Mouse (Mus musculus): ENCODE data around the gene Bcat2.

The Bcat2 gene

GRCm38 (mm10) chr7:45589898-45590297 lies 19.9 kb downstream of the Bcat2 start:
- ChIA-PET CTCF (interaction anchor here (0.6 to 2.9 kb wide), 51 partner anchors 9 to 255 kb away, joined by 3 to 35 read pairs (median 7); partner anchors contain the start of genes Bcat2 (in 1 of the 4), Gys1 (in 1 of the 4), Hrc (in 1 of the 4) and Hsd17b14 (in 1 of the 4)), POLR2A (interaction anchor here (0.6 to 46.0 kb wide), 40 partner anchors 9 to 284 kb away, joined by 3 to 1068 read pairs (median 6); partner anchors contain the start of genes Bcat2 (in 2 of the 4), Ftl1 (in 2 of the 4), Nucb1 (in 2 of the 4) and Plekha4 (in 2 of the 4))

- CTCF ChIA-PET: interaction anchor here (0.6 to 2.9 kb wide), 33 partner anchors 8 to 807 kb away, joined by 3 to 25 read pairs (median 3); partner anchors contain the start of genes Ntn5 (in 2 of the 4) and Kcna7 (in 1 of the 4)
Measured at GRCm38 (mm10) chr7:45590874-45591273, 20.9 kb downstream of the Bcat2 start.

GRCm38 (mm10) chr7:45591880-45592279 lies 21.9 kb downstream of the Bcat2 start:
- ChIA-PET POLR2A (interaction anchor here in 3 of 4 experiments (0.6 to 46.0 kb wide), 14 partner anchors 9 to 136 kb away, joined by 3 to 1068 read pairs (median 4); partner anchors contain the start of genes Bax (in 1 of the 3), Hsd17b14 (in 1 of the 3), Plekha4 (in 1 of the 3) and Ppp1r15a (in 1 of the 3)), CTCF (interaction anchor here in 2 of 4 experiments (0.6 to 3.1 kb wide), 18 partner anchors 15 to 442 kb away, joined by 3 to 13 read pairs (median 4); partner anchors contain the start of genes Ntn5 (in 2 of the 2) and Nomo1 (in 1 of the 2))

More at GRCm38 (mm10) chr7:45590874-45591273, 20.9 kb downstream of the Bcat2 start:
- POLR2A ChIA-PET: interaction anchor here (0.6 to 46.0 kb wide), 22 partner anchors 8 to 143 kb away, joined by 3 to 1068 read pairs (median 4); partner anchors contain the start of genes Bax (in 1 of the 4), Ftl1 (in 1 of the 4), Hsd17b14 (in 1 of the 4) and Plekha4 (in 1 of the 4)

GRCm38 (mm10) chr7:45593118-45593815 lies 23.3 kb downstream of the Bcat2 start:
- ChIA-PET POLR2A (interaction anchor here (0.7 to 46.0 kb wide), 44 partner anchors 8 to 468 kb away, joined by 3 to 1068 read pairs (median 3); partner anchors contain the start of genes Bax (in 2 of the 4), Ftl1 (in 2 of the 4), Fut1 (in 1 of the 4) and Hsd17b14 (in 1 of the 4)), CTCF (interaction anchor here (0.5 to 3.1 kb wide), 60 partner anchors 8 to 1531 kb away, joined by 3 to 13 read pairs (median 4); partner anchors contain the start of genes Gys1 (in 2 of the 4), Bax (in 1 of the 4), Fut1 (in 1 of the 4) and Kcna7 (in 1 of the 4))

GRCm38 (mm10) chr7:45595176-45595575 lies 25.2 kb downstream of the Bcat2 start:
- POLR2A ChIA-PET: interaction anchor here in 3 of 4 experiments (0.5 to 46.0 kb wide), 61 partner anchors 10 to 289 kb away, joined by 3 to 1068 read pairs (median 4); partner anchors contain the start of genes Fut1 (in 3 of the 3), Plekha4 (in 2 of the 3), Ppp1r15a (in 2 of the 3) and Sphk2 (in 2 of the 3)
- CTCF ChIA-PET: interaction anchor here (0.7 to 2.2 kb wide), 17 partner anchors 14 to 298 kb away, joined by 3 to 8 read pairs (median 3); partner anchors contain the start of genes Gys1 (in 2 of the 4), Fut1 (in 1 of the 4) and Ntn5 (in 1 of the 4)

- ChIA-PET POLR2A (interaction anchor here (0.6 to 46.0 kb wide), 41 partner anchors 9 to 159 kb away, joined by 3 to 1068 read pairs (median 4); partner anchors contain the start of genes Ftl1 (in 2 of the 4), Plekha4 (in 2 of the 4), Ppp1r15a (in 2 of the 4) and Bax (in 1 of the 4)), CTCF (interaction anchor here (0.5 to 2.2 kb wide), 17 partner anchors 13 to 529 kb away, joined by 3 to 12 read pairs (median 3); partner anchors contain the start of genes Gys1 (in 1 of the 4) and Hsd17b14 (in 1 of the 4))
Measured at GRCm38 (mm10) chr7:45596107-45596506, 26.2 kb downstream of the Bcat2 start.

- ChIA-PET POLR2A (interaction anchor here in 3 of 4 experiments (0.8 to 46.0 kb wide), 5 partner anchors 12 to 135 kb away, joined by 4 to 1068 read pairs (median 7); partner anchors contain the start of gene Hsd17b14 (in 1 of the 3)), CTCF (interaction anchor here in 2 of 4 experiments (0.6 to 0.7 kb wide), 2 partner anchors 57 to 530 kb away, joined by 3 to 4 read pairs; no protein-coding TSS in a partner anchor)
Measured at GRCm38 (mm10) chr7:45597013-45597412, 27.1 kb downstream of the Bcat2 start.

- ChIA-PET POLR2A (interaction anchor here in 1 of 4 experiments (3.9 to 46.0 kb wide), 2 partner anchors 19 to 44 kb away, joined by 23 to 1068 read pairs; partner anchors contain the start of genes Fut1 and Hsd17b14), CTCF (interaction anchor here in 1 of 4 experiments (0.6 kb wide), 1 partner anchor 58 kb away, joined by 3 read pairs; no protein-coding TSS in a partner anchor)
Measured at GRCm38 (mm10) chr7:45597527-45597926, 27.6 kb downstream of the Bcat2 start.

GRCm38 (mm10) chr7:45598960-45599879 lies 29.3 kb downstream of the Bcat2 start:
- CTCF ChIA-PET: interaction anchor here in 3 of 4 experiments (0.8 to 2.5 kb wide), 16 partner anchors 8 to 132 kb away, joined by 3 to 8 read pairs (median 4); partner anchors contain the start of genes Ntn5 (in 1 of the 3), Rasip1 (in 1 of the 3) and Tulp2 (in 1 of the 3)
- POLR2A ChIA-PET: interaction anchor here (0.5 to 46.0 kb wide), 48 partner anchors 8 to 1207 kb away, joined by 3 to 1068 read pairs (median 4); partner anchors contain the start of genes Ftl1 (in 2 of the 4), Fut1 (in 2 of the 4), Bax (in 1 of the 4) and Fam83e (in 1 of the 4)

- POLR2A ChIA-PET: interaction anchor here in 3 of 4 experiments (0.6 to 2.2 kb wide), 23 partner anchors 9 to 124 kb away, joined by 3 to 10 read pairs (median 4); partner anchors contain the start of genes Fut1 (in 2 of the 3), Izumo1 (in 2 of the 3), Fut2 (in 1 of the 3) and Plekha4 (in 1 of the 3)
Measured at GRCm38 (mm10) chr7:45605704-45606289, 35.8 kb downstream of the Bcat2 start.

GRCm38 (mm10) chr7:45609511-45609910 lies 39.6 kb downstream of the Bcat2 start:
- ChIA-PET CTCF (interaction anchor here in 1 of 4 experiments (1.1 kb wide), 1 partner anchor 14 kb away, joined by 3 read pairs; no protein-coding TSS in a partner anchor), POLR2A (interaction anchor here in 1 of 4 experiments (0.9 to 6.4 kb wide), 4 partner anchors 9 to 108 kb away, joined by 3 to 42 read pairs (median 3); partner anchors contain the start of genes Rasip1 and Sphk2)

More at GRCm38 (mm10) chr7:45605704-45606289, 35.8 kb downstream of the Bcat2 start:
- CTCF ChIA-PET: interaction anchor here in 3 of 4 experiments (0.5 to 2.0 kb wide), 6 partner anchors 11 to 256 kb away, joined by 3 to 8 read pairs (median 4); partner anchors contain the start of genes Gys1 (in 1 of the 3) and Ntn5 (in 1 of the 3)

- CTCF ChIA-PET: interaction anchor here (0.6 to 3.3 kb wide), 22 partner anchors 9 to 535 kb away, joined by 3 to 20 read pairs (median 4); partner anchors contain the start of genes Ntn5 (in 3 of the 4) and Rasip1 (in 1 of the 4)
- POLR2A ChIA-PET: interaction anchor here in 3 of 4 experiments (0.6 to 5.5 kb wide), 50 partner anchors 8 to 303 kb away, joined by 3 to 78 read pairs (median 4); partner anchors contain the start of genes Rasip1 (in 3 of the 3), Bax (in 1 of the 3), Dbp (in 1 of the 3) and Gys1 (in 1 of the 3)
Measured at GRCm38 (mm10) chr7:45616277-45616676, 46.3 kb downstream of the Bcat2 start.

- ChIA-PET POLR2A (interaction anchor here (0.5 to 5.5 kb wide), 51 partner anchors 9 to 302 kb away, joined by 3 to 78 read pairs (median 5); partner anchors contain the start of genes Rasip1 (in 4 of the 4), Plekha4 (in 3 of the 4), Ppp1r15a (in 3 of the 4) and Dbp (in 1 of the 4)), CTCF (interaction anchor here (0.6 to 3.3 kb wide), 17 partner anchors 11 to 386 kb away, joined by 3 to 20 read pairs (median 4); partner anchors contain the start of genes Ntn5 (in 2 of the 4), Gys1 (in 1 of the 4) and Rasip1 (in 1 of the 4))
Measured at GRCm38 (mm10) chr7:45617042-45617695, 47.2 kb downstream of the Bcat2 start, which contains the start of gene Fut1. Fut1 (plus strand) TSS chr7:45617289.

GRCm38 (mm10) chr7:45618316-45618715 lies 48.4 kb downstream of the Bcat2 start:
- ChIA-PET POLR2A (interaction anchor here (0.5 to 5.5 kb wide), 22 partner anchors 9 to 1201 kb away, joined by 3 to 78 read pairs (median 5); partner anchors contain the start of genes Rasip1 (in 3 of the 4), Ftl1 (in 1 of the 4), Lmtk3 (in 1 of the 4) and Ntf5 (in 1 of the 4)), CTCF (interaction anchor here in 2 of 4 experiments (1.5 to 3.3 kb wide), 4 partner anchors 10 to 51 kb away, joined by 6 to 20 read pairs (median 12); partner anchors contain the start of gene Rasip1 (in 1 of the 2))

All from embryonic stem cell, embryonic (primary cell).